Mouse (Mus musculus) c-Kit-negative CD71-positive TER-119-positive erythroid progenitor cells, embryonic 14.5 days (primary cell): ENCODE measurements around the gene Slc6a4.

Experiments used
- DNase-seq: peaks from one replicate; pipeline ENCODE4 v3.0.0-alpha.2; 2013; ENCODE audit warnings: low read depth, low spot score

The Slc6a4 gene

GRCm38 (mm10) chr11:76997916-76998704 lies at the start of gene Slc6a4:
Slc6a4 (plus strand) TSS chr11:76998603.
- DNase-seq: no peak

GRCm38 (mm10) chr11:76953536-76953935 lies 44.9 kb upstream of the Slc6a4 start:
- no peak for DNase-seq

- DNase-seq: no peak
Observed at GRCm38 (mm10) chr11:76965703-76966102, 32.7 kb upstream of the Slc6a4 start.

DNA sequence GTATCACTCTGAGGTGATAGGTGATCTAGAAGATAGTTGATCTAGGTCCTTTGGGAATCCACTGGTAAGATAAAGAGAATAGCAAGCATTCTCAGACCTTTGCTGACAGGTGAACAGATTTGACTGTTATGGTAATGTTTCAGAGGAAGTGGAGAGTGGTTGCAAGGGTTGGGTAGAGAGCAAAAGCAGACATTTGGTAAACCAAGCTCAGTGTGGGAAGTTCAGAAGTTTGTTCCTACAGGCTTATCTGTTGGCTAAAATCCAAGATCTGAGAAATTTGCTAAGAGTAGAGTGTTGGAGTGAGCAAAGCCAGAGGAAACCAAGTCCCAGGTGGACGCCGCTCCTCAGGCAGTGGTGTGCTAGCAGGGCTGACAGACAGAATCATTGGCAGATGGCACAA lies 28.1 kb upstream of the Slc6a4 start:
- no peak for DNase-seq

DNA sequence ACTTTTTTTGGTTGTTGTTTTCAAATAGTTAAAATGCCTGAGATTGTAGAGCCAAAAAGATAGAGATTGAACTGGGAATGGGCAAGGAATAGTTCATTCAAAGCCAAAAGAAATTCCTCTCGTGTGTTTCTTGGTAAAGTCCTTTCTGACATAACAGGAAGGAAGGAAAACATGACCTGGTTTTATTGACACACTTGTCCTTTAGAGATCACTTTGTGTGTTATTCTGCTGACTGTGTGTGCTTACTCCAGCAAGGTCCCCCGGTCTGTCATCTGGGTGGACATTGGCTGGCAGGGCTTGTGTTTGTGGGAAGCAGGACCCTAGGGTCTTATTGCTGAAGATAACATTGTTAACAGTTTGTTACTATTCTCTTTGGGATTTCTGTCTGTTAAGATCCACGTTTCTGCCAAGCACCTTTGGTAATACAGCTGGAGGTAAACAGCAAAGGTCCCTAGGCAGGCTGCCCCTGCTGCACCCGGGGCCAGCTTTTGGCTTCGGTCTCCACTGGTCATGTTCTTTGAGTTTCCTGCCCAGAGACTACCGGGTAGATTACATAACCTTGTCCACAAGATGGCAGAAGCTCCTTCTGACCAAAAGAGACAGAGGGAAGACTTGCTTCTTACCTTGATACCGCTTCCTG lies 23.6 kb upstream of the Slc6a4 start:
- DNase-seq: no peak

DNA sequence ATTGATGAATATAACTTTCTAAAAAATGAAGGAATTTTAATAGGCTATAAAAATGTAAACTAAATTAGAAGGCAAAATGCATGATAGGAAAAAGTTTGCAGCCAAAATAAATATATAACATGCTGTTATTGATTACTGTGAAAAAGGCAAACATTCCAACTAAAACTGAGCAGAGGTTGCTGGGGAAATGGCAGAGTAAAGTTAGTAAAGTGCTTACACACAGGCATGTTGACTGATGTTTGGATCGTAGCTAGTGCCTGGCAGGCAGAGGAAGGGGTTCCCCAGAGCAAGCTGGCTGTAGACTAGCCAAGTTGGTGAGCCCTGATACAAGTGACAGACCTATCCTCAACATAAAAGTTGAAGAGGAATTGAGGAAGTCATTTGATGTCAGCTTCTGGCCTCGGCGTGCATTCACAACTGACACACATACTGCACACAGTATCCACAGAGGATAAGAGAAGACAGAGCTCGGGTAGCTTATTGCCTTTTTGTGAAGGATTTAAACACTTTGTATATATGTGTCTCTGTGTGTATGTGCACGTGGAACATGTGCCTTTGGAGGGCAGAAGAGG lies 16.7 kb upstream of the Slc6a4 start:
- DNase-seq: no peak

- DNase-seq: no peak
Observed at GRCm38 (mm10) chr11:76982415-76982814, 16.0 kb upstream of the Slc6a4 start.

- no peak for DNase-seq
Observed at GRCm38 (mm10) chr11:76983641-76984040, 14.8 kb upstream of the Slc6a4 start.

- no peak for DNase-seq
Observed at GRCm38 (mm10) chr11:76984173-76984572, 14.2 kb upstream of the Slc6a4 start.

DNA sequence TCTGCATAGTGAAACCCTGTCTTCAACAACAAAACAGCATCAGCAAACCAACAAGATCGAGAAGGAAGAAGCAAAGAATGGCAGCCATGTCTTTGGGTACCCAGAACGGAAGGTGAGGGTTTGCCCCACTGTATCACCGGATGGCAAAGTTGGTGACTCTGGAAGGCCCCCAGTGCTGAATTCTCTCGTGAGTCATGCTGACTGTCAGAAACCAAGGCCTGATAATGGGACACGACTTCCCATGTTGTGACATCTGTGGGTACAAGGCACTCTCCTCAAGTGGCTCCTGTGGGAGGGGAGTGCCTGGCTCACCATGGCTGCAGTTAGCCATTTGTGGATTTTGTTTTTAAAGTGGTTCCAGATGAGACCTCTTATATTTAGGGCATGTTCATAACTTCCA lies 7.6 kb upstream of the Slc6a4 start:
- no peak for DNase-seq

GRCm38 (mm10) chr11:76992886-76993285 lies 5.5 kb upstream of the Slc6a4 start:
- no peak for DNase-seq

DNA sequence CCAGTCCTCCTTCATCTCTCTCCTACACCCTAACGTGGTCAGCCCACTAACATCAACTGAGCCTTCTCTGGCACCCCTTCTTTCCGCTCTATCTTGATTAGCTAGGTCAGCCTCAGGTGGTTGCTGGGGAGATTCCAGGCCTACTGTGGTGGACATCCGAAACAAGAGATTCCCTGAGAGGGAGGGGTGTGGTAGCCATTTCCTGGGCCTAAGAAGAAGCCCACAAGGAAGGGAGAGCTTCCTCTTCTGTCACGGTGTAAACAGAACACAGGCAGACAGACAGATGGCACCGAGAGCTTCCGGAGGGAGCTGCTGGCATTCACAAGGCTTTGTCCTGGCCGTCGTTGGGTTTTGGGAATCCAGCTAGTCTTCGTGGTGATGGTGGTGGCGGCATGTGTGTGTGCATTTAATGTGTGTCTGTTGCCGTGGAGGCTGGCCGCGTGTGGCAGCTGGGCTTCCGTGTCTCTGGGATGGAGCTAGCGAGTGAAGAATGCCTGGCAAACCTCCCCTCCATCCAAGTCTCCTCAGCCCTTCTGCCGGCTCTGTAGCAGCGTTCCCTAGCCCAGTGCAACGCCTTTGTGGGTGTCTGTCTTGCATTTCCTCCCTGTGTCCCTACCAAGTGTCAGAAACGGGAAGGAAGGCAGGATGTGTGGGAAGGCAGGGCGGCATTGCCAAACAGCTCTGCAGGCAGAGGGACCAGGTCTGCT lies 2.3 kb upstream of the Slc6a4 start:
- no peak for DNase-seq

DNA sequence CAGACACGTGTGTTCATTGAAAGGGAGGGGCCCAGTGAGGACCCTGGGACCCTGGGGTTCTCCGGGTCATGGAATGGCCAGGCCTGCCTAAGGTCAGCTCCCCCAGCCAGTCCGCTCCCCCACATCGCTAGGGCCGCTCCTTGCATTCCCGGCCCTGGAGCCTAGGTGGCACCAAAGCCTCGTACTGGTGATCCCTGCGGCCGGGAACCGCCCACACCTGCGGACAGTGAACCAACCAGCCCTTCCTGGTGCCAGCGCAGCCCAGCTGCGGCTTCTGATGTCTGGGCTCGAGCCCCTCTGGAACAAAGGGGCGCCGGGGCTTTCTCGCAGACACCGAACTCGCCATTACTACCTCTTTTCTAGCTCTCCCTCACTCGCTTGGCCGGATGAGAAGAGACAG lies 1.1 kb upstream of the Slc6a4 start:
- DNase-seq: no peak

DNA sequence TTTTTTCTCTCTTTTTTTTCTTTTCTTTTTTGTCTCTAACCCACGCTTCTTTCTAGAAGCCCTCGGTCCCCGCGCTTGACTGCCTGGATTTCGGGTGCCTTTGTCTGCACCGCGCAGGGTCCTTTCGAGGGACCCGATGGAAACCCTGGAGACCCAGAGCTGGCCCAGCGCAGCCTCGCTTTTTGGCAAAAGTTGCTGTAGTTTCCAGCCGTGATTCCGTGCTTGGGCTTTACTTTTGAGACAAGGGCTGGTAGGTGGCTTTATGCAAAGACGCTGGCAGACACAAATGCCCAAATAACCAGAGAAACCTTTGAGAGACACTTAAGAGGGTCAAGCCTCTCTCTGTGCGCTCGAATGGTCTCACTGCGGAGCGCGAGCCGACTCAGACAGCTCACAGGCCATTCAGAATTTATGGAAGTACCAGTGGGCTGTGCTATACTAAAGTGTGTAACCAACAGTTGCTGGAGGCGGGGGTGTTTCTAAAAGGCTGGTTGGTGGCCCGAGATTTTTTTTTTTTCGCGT lies 363 bp downstream of the Slc6a4 start:
- DNase-seq: no peak

GRCm38 (mm10) chr11:77000741-77001140 lies 2.3 kb downstream of the Slc6a4 start:
- DNase-seq: no peak

DNA sequence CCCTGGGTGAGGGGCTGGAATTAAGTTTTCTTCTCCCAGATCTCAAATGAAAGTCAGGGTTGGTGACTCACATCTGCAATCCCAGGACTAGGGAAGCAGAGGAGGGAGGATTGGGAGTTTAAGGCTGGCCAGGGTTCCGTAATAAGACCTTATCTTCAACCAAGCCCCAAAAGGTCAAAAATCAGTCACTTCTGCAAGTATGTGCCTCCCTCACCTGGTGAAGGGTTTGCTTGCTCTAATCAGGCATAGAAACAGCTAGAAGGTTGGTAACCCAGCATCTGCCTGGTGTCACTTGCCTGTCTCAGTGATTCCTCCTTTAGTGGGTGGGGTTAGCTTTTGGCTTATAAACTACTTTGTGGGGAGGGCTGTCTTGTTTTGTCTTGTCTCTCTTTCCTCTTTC lies 4.0 kb downstream of the Slc6a4 start:
- DNase-seq: no peak

DNA sequence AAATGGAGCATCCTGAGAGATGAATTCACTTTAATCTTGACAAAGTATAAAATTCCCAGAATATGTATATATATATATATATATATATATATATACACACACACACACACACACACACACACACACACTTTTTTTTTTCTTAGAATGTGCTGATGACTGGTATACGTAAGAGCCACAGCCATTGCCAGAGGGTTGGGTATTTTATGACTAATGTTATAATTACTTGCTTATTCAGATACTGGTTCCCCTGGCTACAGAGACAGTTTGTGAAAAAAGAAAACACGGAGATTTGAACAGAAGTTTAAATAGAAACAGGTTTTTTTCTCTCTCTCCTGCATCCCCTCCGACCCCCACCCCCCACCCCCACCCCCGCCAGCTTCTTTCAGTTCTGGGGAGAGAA lies 7.5 kb downstream of the Slc6a4 start:
- DNase-seq: no peak

DNA sequence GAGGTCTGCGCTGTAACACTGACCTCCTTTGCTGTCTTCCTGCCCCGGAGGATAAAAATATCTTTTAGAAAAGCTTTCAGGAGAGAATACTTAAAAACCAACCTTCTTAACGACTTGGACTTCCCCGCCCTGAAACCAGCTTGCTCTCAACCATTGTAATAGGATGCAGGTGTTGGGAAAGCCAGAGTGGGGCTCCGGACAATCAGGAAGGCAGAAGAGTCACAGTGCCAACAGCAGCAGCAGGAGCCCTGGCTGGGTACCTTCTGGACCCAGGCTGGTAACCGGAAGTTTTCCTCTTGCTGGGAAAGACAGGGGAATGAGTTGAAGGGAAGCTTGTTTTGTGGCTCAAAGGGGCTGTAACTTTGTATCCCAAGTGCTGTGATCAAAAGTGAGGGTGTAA lies 8.2 kb downstream of the Slc6a4 start:
- DNase-seq: no peak

DNA sequence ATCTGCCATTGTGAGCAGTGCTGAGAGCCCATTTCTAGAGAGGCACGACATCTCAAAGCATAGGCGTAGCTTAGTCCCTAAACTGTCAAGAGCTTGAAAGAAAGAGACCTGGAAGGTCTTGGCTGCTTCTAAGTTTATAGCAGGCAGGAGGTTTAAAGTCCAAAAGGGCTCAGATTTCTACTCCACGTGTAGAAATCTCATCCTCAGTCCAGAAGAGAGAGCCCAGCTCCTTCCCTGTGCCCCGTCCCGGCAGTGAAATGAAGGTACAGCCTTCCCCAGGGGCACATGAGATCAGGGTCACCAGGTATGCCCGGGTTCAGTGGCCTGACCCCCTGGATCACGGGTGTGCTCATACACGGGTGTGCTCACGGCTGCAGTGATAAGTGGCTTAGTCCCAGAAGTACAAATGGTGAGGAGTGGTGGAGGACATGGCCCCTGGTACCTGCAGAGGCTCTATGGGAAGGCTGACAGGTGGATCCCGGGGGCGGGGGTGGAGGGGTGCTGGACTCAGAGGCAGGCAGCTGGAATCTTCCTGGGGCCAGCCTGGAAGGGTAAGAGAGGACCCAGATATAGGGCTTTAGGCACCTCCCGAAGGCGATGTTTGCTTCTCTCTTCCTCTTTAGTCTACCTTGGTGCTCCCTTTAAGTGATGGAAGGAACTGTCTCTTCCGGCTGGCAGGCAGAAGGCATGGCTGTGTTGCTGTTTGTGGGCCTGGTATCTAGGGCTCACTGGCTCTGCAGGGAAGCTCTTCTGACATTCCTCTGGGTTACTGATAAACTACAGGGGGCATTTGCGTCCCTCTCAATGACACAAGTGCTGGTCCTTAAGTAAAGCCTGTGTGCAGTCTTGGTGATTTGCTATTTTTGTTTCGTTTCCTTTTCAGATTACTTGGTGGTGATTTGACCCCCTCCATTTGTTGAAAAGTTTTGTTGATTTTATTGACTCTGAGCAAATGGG lies 10.9 kb downstream of the Slc6a4 start:
- DNase-seq: no peak

DNA sequence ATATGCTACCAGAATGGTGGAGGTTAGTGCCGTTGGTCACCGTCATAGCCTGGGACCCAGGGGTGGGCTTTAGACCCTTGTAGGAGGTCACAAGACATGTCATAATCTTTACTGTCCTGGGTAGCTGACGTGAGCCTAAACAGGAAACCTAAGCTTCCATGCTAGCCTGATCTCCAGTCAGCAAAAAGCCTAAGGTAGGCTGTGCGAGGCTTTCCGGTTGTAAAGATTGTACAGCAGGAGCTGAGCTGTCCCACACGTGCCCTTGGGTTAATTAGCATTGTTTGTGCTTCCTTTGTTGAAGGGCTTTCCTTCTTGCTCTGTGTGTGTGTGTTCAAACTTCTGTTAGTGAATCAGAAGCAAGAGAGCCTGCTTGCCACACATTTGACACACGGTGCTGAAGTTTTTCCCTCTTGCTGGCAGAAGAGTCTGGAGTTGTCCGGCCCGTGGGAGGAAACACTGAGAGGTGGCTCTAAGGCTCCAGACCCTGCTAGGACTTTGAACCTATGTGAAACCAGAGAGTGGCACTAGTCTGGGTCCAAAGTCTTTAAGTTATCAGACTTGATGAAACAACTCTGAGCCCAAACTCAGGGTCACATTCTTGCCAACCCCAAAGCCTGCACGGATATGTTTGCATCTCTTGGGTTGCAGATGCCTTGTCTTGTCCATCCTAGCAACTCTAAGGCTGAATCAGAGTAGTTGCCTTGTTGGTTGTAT lies 12.5 kb downstream of the Slc6a4 start:
- no peak for DNase-seq
